Mouse (Mus musculus): Measurements from ENCODE around the gene Gls2. TPM values are rescaled to one million over a fixed set of nuclear protein-coding genes. Genes with fewer than 3 reads are reported as not detected.
A peak's percentile ranks its signal among the peaks of the same experiment; 100 is the strongest.
"Not testable (repeated sequence)": the region's sequence is repeated elsewhere in the genome, so short reads cannot be mapped to it uniquely, and the experiment has no call there.

The Gls2 gene
- polyA plus RNA-seq (2015; fragmentation: Nextera tagmentation; extraction: Ambion mirVana) = 0.88 and 1.0 TPM in 2 replicates

GRCm38 (mm10) chr10:128194024-128194550, at the start of gene Gls2:
Gene Gls2 (plus strand): TSS chr10:128194457.
- peak within 1 kb of the TSS; percentile 81 for H3K4me3 ChIP-seq (ENCODE audit: low read length)
- H3K4me2 ChIP-seq (ENCODE audit: low read depth, low read length) = peak within 1 kb of the TSS; percentile 100
- H3K36me3 ChIP-seq (ENCODE audit: control insufficient read depth, insufficient read depth) = no peaks in the 10 kb centered on the region
- 0 out of 2 replicates have a peak, but pooled peaks cover 4% of the 10 kb centered on the region for H3K4me1 ChIP-seq (ENCODE audit: control insufficient read depth, insufficient read depth, low read length)
- peak; percentile 96 for ATAC-seq (replicated peaks; ENCODE audit: extremely low read depth, insufficient read depth, low FRiP score)
- peak within 1 kb of the TSS; percentile 81 for H3K9ac ChIP-seq (ENCODE audit: low read length)
- under 1% methylated on average over 46 of the region's 46 CpGs for WGBS
- peaks cover 11% of the 10 kb centered on the region for H3K27me3 ChIP-seq (ENCODE audit: control insufficient read depth, insufficient read depth, low read length)
- peak within 1 kb of the TSS; percentile 58 for H3K27ac ChIP-seq (ENCODE audit: low read length)
- no peaks in the 10 kb centered on the region for H3K9me3 ChIP-seq (replicated peaks; ENCODE audit: control insufficient read depth, low read length)

- 81% methylated on average over 2 of the region's 2 CpGs for WGBS
- ATAC-seq (replicated peaks; ENCODE audit: extremely low read depth, insufficient read depth, low FRiP score) = no peak
- Histone ChIP-seq H3K4me2 (ENCODE audit: low read depth, low read length) (no peak overlapping the region), H3K9me3 (replicated peaks; ENCODE audit: control insufficient read depth, low read length) (no peaks in the 10 kb centered on the region), H3K9ac (ENCODE audit: low read length) (no peak overlapping the region), H3K27ac (ENCODE audit: low read length) (no peak overlapping the region), H3K4me1 (ENCODE audit: control insufficient read depth, insufficient read depth, low read length) (peaks cover 14% of the 10 kb centered on the region), H3K27me3 (ENCODE audit: control insufficient read depth, insufficient read depth, low read length) (no peaks in the 10 kb centered on the region), H3K4me3 (ENCODE audit: low read length) (no peak overlapping the region), H3K36me3 (ENCODE audit: control insufficient read depth, insufficient read depth) (peaks cover 28% of the 10 kb centered on the region)
Observed at GRCm38 (mm10) chr10:128144961-128145360, 49.3 kb upstream of the Gls2 start.

DNA sequence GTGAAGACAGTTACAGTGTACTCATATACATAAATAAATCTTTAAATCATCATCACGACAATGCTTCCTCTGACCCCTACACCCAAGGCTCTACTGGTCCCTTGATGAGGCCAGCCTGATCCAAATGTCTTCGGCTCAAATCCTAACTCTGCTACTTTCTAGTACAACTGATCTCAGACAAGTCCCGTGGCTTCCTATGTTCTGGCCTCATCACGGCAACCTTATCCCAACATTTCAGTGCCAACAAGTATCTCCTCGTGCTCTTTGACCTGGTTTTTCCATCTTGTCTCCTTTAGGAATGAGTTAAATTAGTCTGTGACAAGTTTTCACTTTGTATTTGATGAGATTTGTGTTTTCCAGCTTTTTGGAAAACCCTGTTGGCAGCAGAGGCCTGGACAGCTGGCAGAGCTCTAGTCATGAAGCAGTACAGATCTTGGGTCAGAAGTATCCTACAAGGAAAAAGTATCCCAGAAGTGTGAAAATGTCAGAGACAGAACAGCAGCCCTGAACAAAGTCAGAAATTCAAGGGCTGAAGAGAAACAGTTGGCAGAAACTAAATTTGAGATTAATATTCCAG, 45.4 kb upstream of the Gls2 start:
- no peaks in the 10 kb centered on the region for H3K9me3 ChIP-seq (replicated peaks; ENCODE audit: control insufficient read depth, low read length)
- peak overlapping the region; percentile 94 for H3K27ac ChIP-seq (ENCODE audit: low read length)
- no peaks in the 10 kb centered on the region for H3K27me3 ChIP-seq (ENCODE audit: control insufficient read depth, insufficient read depth, low read length)
- 79% methylated on average over 5 of the region's 5 CpGs for WGBS
- peak overlapping the region; percentile 57 for H3K9ac ChIP-seq (ENCODE audit: low read length)
- H3K4me1 ChIP-seq (ENCODE audit: control insufficient read depth, insufficient read depth, low read length) = peaks cover 30% of the 10 kb centered on the region
- H3K36me3 ChIP-seq (ENCODE audit: control insufficient read depth, insufficient read depth) = peaks cover 13% of the 10 kb centered on the region
- H3K4me2 ChIP-seq (ENCODE audit: low read depth, low read length) = peak overlapping the region; percentile 44
- H3K4me3 ChIP-seq (ENCODE audit: low read length) = no peak overlapping the region
- ATAC-seq (replicated peaks; ENCODE audit: extremely low read depth, insufficient read depth, low FRiP score) = no peak

DNA sequence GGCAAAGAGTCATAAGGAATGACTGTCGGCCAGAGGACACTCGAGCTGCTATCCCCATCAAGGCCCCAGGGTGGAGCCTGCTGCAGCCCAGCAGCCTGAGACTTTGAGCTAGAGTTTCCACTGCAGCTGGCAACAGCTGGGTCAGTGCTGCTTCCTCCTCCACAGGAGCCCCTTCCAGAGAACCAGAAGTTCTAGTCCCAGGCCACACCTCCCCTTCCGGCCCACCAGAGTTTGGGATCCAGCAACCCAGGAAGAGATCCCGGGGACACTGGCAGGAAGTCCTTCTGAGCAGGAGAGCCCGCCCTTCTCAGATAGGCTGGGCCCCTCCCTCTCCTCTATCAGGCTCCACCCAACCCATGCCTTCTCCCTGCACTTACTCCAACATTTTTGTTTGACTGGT, 44.7 kb upstream of the Gls2 start:
- H3K27me3 ChIP-seq (ENCODE audit: control insufficient read depth, insufficient read depth, low read length) = no peaks in the 10 kb centered on the region
- peaks cover 37% of the 10 kb centered on the region for H3K4me1 ChIP-seq (ENCODE audit: control insufficient read depth, insufficient read depth, low read length)
- H3K4me2 ChIP-seq (ENCODE audit: low read depth, low read length) = peak overlapping the region; percentile 44
- peaks cover 9% of the 10 kb centered on the region for H3K36me3 ChIP-seq (ENCODE audit: control insufficient read depth, insufficient read depth)
- peak; percentile 91 for ATAC-seq (replicated peaks; ENCODE audit: extremely low read depth, insufficient read depth, low FRiP score)
- H3K9ac ChIP-seq (ENCODE audit: low read length) = peak overlapping the region; percentile 57
- 0% methylated on average over 5 of the region's 5 CpGs for WGBS
- peak overlapping the region; percentile 94 for H3K27ac ChIP-seq (ENCODE audit: low read length)
- H3K4me3 ChIP-seq (ENCODE audit: low read length) = 0 out of 2 replicates have a peak overlapping the region, but pooled peaks have one; percentile 3
- H3K9me3 ChIP-seq (replicated peaks; ENCODE audit: control insufficient read depth, low read length) = no peaks in the 10 kb centered on the region

DNA sequence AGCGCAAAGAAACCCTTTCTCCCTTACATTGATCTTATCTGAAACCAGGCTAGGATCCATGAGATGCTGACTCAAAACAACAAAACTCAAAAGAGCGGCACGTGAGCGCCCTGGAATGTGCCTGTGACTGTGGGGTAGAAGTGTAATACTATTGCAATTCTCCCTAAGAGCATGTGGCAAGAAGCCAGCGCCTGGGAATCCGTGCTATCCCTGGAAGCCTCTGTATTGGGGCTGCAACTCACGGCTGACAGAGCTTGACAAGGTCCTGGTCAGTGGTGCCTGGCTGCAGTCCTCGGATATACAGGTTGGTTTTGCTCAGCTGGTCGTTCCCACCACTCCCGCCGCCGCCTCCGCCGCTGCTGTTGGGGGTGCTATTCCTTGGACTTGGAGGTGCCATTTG, 43.3 kb upstream of the Gls2 start:
- Histone ChIP-seq H3K4me1 (ENCODE audit: control insufficient read depth, insufficient read depth, low read length) (peaks cover 38% of the 10 kb centered on the region), H3K27me3 (ENCODE audit: control insufficient read depth, insufficient read depth, low read length) (no peaks in the 10 kb centered on the region), H3K36me3 (ENCODE audit: control insufficient read depth, insufficient read depth) (peaks cover 4% of the 10 kb centered on the region), H3K4me2 (ENCODE audit: low read depth, low read length) (peak overlapping the region; percentile 58), H3K4me3 (ENCODE audit: low read length) (peak overlapping the region; percentile 24), H3K9ac (ENCODE audit: low read length) (peak overlapping the region; percentile 52), H3K27ac (ENCODE audit: low read length) (peak overlapping the region; percentile 94), H3K9me3 (replicated peaks; ENCODE audit: control insufficient read depth, low read length) (no peaks in the 10 kb centered on the region)
- WGBS = 47% methylated on average over 14 of the region's 14 CpGs
- ATAC-seq (replicated peaks; ENCODE audit: extremely low read depth, insufficient read depth, low FRiP score) = peak; percentile 72

DNA sequence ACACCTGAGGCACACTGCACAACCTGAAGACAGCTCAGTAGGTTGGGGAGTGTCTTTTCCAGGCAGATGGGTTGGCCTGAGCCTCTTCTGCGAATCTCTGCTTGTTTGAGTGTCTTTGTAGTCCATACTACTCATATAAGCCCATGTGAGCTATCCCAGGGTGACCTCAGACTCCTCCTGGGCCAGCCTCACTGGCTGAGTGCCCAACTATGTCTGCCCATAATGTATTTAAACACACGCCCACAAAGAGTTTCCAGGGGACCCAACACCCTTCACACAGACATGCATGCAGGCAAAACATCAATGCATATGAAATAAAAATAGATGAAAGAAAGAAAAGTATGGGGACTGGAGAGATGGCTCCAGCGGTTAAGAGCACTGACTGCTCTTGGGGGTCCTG, 40.3 kb upstream of the Gls2 start:
- H3K27ac ChIP-seq (ENCODE audit: low read length) = no peak overlapping the region; the same call in 1 of the 2 replicates
- H3K9ac ChIP-seq (ENCODE audit: low read length) = no peak overlapping the region
- no peak for ATAC-seq (replicated peaks; ENCODE audit: extremely low read depth, insufficient read depth, low FRiP score)

GRCm38 (mm10) chr10:128165726-128166125, 28.5 kb upstream of the Gls2 start:
- H3K4me3 ChIP-seq (ENCODE audit: low read length); H3K9me3 ChIP-seq (replicated peaks; ENCODE audit: control insufficient read depth, low read length); ATAC-seq (replicated peaks; ENCODE audit: extremely low read depth, insufficient read depth, low FRiP score); H3K36me3 ChIP-seq (ENCODE audit: control insufficient read depth, insufficient read depth); H3K27ac ChIP-seq (ENCODE audit: low read length); H3K27me3 ChIP-seq (ENCODE audit: control insufficient read depth, insufficient read depth, low read length); H3K4me1 ChIP-seq (ENCODE audit: control insufficient read depth, insufficient read depth, low read length); H3K4me2 ChIP-seq (ENCODE audit: low read depth, low read length); H3K9ac ChIP-seq (ENCODE audit: low read length): not testable (repeated sequence)
- 76% methylated on average over 2 of the region's 3 CpGs for WGBS

More for the DNA sequence above, 40.3 kb upstream of the Gls2 start:
- peaks cover 4% of the 10 kb centered on the region for H3K36me3 ChIP-seq (ENCODE audit: control insufficient read depth, insufficient read depth)
- no peaks in the 10 kb centered on the region for H3K9me3 ChIP-seq (replicated peaks; ENCODE audit: control insufficient read depth, low read length)
- 51% methylated on average over 3 of the region's 3 CpGs for WGBS
- H3K4me2 ChIP-seq (ENCODE audit: low read depth, low read length) = no peak overlapping the region
- H3K4me3 ChIP-seq (ENCODE audit: low read length) = no peak overlapping the region
- peaks cover 34% of the 10 kb centered on the region for H3K4me1 ChIP-seq (ENCODE audit: control insufficient read depth, insufficient read depth, low read length)
- no peaks in the 10 kb centered on the region for H3K27me3 ChIP-seq (ENCODE audit: control insufficient read depth, insufficient read depth, low read length)

DNA sequence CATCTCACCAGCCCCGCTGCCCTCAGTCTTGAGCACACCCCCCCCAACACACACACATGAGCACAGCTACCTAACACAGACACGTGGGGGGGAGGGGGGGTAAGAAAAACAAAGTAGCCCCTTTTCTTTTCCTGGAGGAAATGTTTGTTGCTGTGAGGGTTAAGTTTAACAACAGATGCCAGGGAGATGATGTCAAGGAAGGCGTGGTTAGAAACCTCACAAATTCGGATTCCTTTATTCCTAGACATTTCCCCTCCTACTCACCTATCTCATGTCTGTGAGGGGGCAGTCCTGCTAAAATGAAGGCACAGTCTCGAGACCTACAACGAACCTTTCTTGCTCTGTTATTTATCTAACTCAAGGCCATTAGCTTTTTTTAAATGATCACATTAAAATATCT, 27.2 kb upstream of the Gls2 start:
- ATAC-seq (replicated peaks; ENCODE audit: extremely low read depth, insufficient read depth, low FRiP score) = no peak
- Histone ChIP-seq H3K27ac (ENCODE audit: low read length) (peak overlapping the region; percentile 3; the same call in 1 of the 2 replicates), H3K36me3 (ENCODE audit: control insufficient read depth, insufficient read depth) (no peaks in the 10 kb centered on the region), H3K4me3 (ENCODE audit: low read length) (no peak overlapping the region), H3K4me1 (ENCODE audit: control insufficient read depth, insufficient read depth, low read length) (peaks cover 8% of the 10 kb centered on the region), H3K4me2 (ENCODE audit: low read depth, low read length) (no peak overlapping the region), H3K9ac (ENCODE audit: low read length) (no peak overlapping the region), H3K27me3 (ENCODE audit: control insufficient read depth, insufficient read depth, low read length) (no peaks in the 10 kb centered on the region), H3K9me3 (replicated peaks; ENCODE audit: control insufficient read depth, low read length) (no peaks in the 10 kb centered on the region)
- WGBS = 34% methylated on average over 6 of the region's 6 CpGs

DNA sequence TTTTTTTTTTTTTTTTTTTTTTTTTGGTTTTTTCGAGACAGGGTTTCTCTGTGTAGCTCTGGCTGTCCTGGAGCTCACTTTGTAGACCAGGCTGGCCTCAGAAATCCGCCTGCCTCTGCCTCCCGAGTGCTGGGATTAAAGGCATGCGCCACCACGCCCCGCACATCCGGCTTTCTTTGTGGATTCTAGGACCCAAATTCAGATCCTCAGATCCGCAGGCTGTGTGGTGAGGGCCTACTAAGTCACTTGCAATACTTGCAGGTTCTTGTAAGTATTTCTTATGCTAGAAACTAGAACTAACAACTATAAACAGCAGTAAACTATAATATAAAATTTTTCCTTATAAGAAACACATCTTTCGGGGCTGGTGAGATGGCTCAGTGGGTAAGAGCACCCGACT, 22.9 kb upstream of the Gls2 start:
- H3K4me2 ChIP-seq (ENCODE audit: low read depth, low read length); H3K9me3 ChIP-seq (replicated peaks; ENCODE audit: control insufficient read depth, low read length); ATAC-seq (replicated peaks; ENCODE audit: extremely low read depth, insufficient read depth, low FRiP score); H3K27ac ChIP-seq (ENCODE audit: low read length); H3K4me3 ChIP-seq (ENCODE audit: low read length); H3K27me3 ChIP-seq (ENCODE audit: control insufficient read depth, insufficient read depth, low read length); H3K9ac ChIP-seq (ENCODE audit: low read length); H3K36me3 ChIP-seq (ENCODE audit: control insufficient read depth, insufficient read depth): not testable (repeated sequence)
- WGBS = 94% methylated on average over 10 of the region's 10 CpGs
- peaks cover 22% of the 10 kb centered on the region for H3K4me1 ChIP-seq (ENCODE audit: control insufficient read depth, insufficient read depth, low read length)
